Mouse (Mus musculus): ENCODE measurements around the gene Syngr1. TPM values are rescaled to one million over a fixed set of nuclear protein-coding genes. Genes with fewer than 3 reads are reported as not detected.
"Not testable (repeated sequence)": the region's sequence is repeated elsewhere in the genome, so short reads cannot be mapped to it uniquely, and the experiment has no call there.

Gene Syngr1
- polyA plus RNA-seq, 1 experiment from 2014 or later, result 11.2 TPM

DNA sequence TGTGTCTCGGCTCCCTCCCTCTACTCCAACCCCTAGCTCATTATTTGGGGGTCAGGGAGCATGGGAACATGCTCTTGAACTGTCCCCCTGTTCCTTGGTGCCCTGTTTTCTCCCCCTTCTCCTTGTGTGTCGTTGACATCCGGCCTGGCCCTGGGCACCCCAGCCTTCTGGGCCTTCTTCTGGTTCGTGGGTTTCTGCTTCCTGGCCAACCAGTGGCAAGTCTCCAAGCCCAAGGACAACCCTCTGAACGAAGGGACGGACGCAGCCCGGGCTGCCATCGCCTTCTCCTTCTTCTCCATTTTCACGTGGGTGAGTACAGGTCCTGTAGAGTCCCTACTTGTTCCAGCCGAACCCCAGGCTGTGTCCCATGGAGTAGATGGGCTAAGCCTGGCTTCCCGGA is 20.3 kb downstream of the Syngr1 start:
- H3K36me3 ChIP-seq, result no peaks in the 10 kb centered on the region
- H3K4me2 ChIP-seq, result no peak overlapping the region
- H3K9me3 ChIP-seq (replicated peaks), result no peaks in the 10 kb centered on the region
- H3K27me3 ChIP-seq, result no peaks in the 10 kb centered on the region
- no peak for ATAC-seq (replicated peaks; ENCODE audit: low FRiP score)
- WGBS, result 79% methylated on average over 12 of the region's 12 CpGs
- H3K4me1 ChIP-seq, result no peaks in the 10 kb centered on the region
- no peak overlapping the region for H3K9ac ChIP-seq
- no peak overlapping the region for H3K4me3 ChIP-seq (replicated peaks)
- no peak overlapping the region for H3K27ac ChIP-seq

GRCm38 (mm10) chr15:80112499-80112898 is 21.4 kb downstream of the Syngr1 start:
- no peaks in the 10 kb centered on the region for H3K27me3 ChIP-seq
- H3K27ac ChIP-seq, result no peak overlapping the region
- H3K9ac ChIP-seq, result no peak overlapping the region
- ATAC-seq (replicated peaks; ENCODE audit: low FRiP score), result no peak
- no peaks in the 10 kb centered on the region for H3K9me3 ChIP-seq (replicated peaks)
- WGBS, result 61% methylated on average over 2 of the region's 2 CpGs
- H3K36me3 ChIP-seq, result no peaks in the 10 kb centered on the region
- no peak overlapping the region for H3K4me2 ChIP-seq
- H3K4me3 ChIP-seq (replicated peaks), result no peak overlapping the region
- H3K4me1 ChIP-seq, result peaks cover 6% of the 10 kb centered on the region; the same call in 1 of the 2 replicates

DNA sequence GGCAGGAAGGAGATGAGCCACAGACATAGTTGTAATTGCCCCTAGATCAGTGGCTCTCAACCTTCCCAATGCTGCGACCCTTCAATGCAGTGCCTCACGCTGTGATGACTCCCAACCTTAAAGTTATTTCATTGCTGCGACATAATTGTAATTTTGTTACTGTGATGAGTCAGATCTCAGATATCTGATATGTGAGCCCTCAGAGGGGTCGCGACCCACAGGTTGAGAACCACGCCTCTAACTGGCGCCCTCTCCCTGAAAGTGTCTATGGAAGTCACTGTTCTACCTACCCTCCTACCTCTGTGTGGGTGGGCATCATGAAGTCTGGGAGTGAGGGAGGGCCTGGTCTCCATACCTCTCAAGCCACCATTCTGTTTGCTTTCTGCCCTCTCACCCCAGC is 23.3 kb downstream of the Syngr1 start:
- no peak for ATAC-seq (replicated peaks; ENCODE audit: low FRiP score)
- no peak overlapping the region for H3K4me2 ChIP-seq
- H3K36me3 ChIP-seq, result no peaks in the 10 kb centered on the region
- no peak overlapping the region for H3K9ac ChIP-seq
- WGBS, result 86% methylated on average over 7 of the region's 7 CpGs
- no peak overlapping the region for H3K4me3 ChIP-seq (replicated peaks)
- no peaks in the 10 kb centered on the region for H3K9me3 ChIP-seq (replicated peaks)
- H3K27me3 ChIP-seq, result no peaks in the 10 kb centered on the region
- H3K27ac ChIP-seq, result no peak overlapping the region
- peaks cover 6% of the 10 kb centered on the region; the same call in 1 of the 2 replicates for H3K4me1 ChIP-seq

- WGBS, result 67% methylated on average over 5 of the region's 5 CpGs
Observed at GRCm38 (mm10) chr15:80115256-80115655, 24.1 kb downstream of the Syngr1 start.

GRCm38 (mm10) chr15:80115866-80116794 is 25.0 kb downstream of the Syngr1 start:
- H3K9ac ChIP-seq, result no peak overlapping the region
- H3K4me1 ChIP-seq, result peaks cover 6% of the 10 kb centered on the region; the same call in 1 of the 2 replicates
- H3K27me3 ChIP-seq, result no peaks in the 10 kb centered on the region
- no peaks in the 10 kb centered on the region for H3K36me3 ChIP-seq
- no peaks in the 10 kb centered on the region for H3K9me3 ChIP-seq (replicated peaks)
- ATAC-seq (replicated peaks; ENCODE audit: low FRiP score), result 0 out of 2 replicates have a peak, but pooled peaks have one; percentile 27
- H3K4me3 ChIP-seq (replicated peaks), result no peak overlapping the region
- H3K4me2 ChIP-seq, result peak overlapping the region; percentile 25; the same call in 1 of the 2 replicates
- no peak overlapping the region for H3K27ac ChIP-seq
- WGBS, result 77% methylated on average over 13 of the region's 13 CpGs

More at GRCm38 (mm10) chr15:80115256-80115655, 24.1 kb downstream of the Syngr1 start:
- no peak for ATAC-seq (replicated peaks; ENCODE audit: low FRiP score)
- Histone ChIP-seq H3K4me2 (peak overlapping the region; percentile 25; the same call in 1 of the 2 replicates), H3K36me3 (no peaks in the 10 kb centered on the region), H3K9me3 (replicated peaks) (no peaks in the 10 kb centered on the region), H3K9ac (no peak overlapping the region), H3K27ac (no peak overlapping the region), H3K27me3 (no peaks in the 10 kb centered on the region), H3K4me3 (replicated peaks) (no peak overlapping the region), H3K4me1 (peaks cover 6% of the 10 kb centered on the region; the same call in 1 of the 2 replicates)

DNA sequence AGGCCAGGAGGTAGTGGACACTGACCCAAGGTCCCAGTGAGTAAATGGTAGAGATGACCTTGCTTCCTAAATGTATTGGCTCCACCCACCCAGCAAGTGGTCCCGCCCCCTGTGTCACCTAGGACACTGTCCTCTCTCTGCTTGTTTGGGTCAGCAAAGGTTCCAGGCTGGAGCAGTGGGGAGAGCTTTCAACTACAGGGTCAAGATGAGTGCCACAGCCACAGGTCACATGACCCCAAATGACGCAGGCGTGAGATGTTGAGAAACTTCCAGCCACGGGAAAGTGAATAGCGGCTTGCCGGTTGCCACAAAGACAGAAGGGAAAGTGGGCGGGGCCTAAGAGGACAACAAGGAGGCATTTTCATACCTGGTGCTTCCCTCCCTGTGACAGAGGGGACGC is 26.0 kb downstream of the Syngr1 start:
- Histone ChIP-seq H3K9me3 (replicated peaks) (no peaks in the 10 kb centered on the region), H3K4me2 (no peak overlapping the region), H3K27ac (no peak overlapping the region), H3K4me1 (peaks cover 6% of the 10 kb centered on the region; the same call in 1 of the 2 replicates), H3K9ac (no peak overlapping the region), H3K27me3 (no peaks in the 10 kb centered on the region), H3K4me3 (replicated peaks) (no peak overlapping the region), H3K36me3 (no peaks in the 10 kb centered on the region)
- WGBS, result 74% methylated on average over 8 of the region's 8 CpGs
- ATAC-seq (replicated peaks; ENCODE audit: low FRiP score), result no peak

GRCm38 (mm10) chr15:80119076-80119475 is 27.9 kb downstream of the Syngr1 start:
- Histone ChIP-seq H3K9ac (no peak overlapping the region), H3K27ac (no peak overlapping the region), H3K4me3 (replicated peaks) (no peak overlapping the region), H3K36me3 (no peaks in the 10 kb centered on the region), H3K9me3 (replicated peaks) (no peaks in the 10 kb centered on the region), H3K4me1 (peaks cover 6% of the 10 kb centered on the region; the same call in 1 of the 2 replicates), H3K27me3 (no peaks in the 10 kb centered on the region), H3K4me2 (no peak overlapping the region)
- WGBS, result 88% methylated on average over 6 of the region's 6 CpGs
- ATAC-seq (replicated peaks; ENCODE audit: low FRiP score), result no peak

- H3K27me3 ChIP-seq, result no peaks in the 10 kb centered on the region
- no peaks in the 10 kb centered on the region for H3K9me3 ChIP-seq (replicated peaks)
- no peaks in the 10 kb centered on the region for H3K36me3 ChIP-seq
- no peak overlapping the region for H3K4me3 ChIP-seq (replicated peaks)
- H3K4me2 ChIP-seq, result no peak overlapping the region
- no peak overlapping the region for H3K9ac ChIP-seq
- H3K27ac ChIP-seq, result no peak overlapping the region
- no peak for ATAC-seq (replicated peaks; ENCODE audit: low FRiP score)
- H3K4me1 ChIP-seq, result peaks cover 16% of the 10 kb centered on the region
- 95% methylated on average over 9 of the region's 9 CpGs for WGBS
Observed at GRCm38 (mm10) chr15:80121721-80122325, 30.7 kb downstream of the Syngr1 start.

DNA sequence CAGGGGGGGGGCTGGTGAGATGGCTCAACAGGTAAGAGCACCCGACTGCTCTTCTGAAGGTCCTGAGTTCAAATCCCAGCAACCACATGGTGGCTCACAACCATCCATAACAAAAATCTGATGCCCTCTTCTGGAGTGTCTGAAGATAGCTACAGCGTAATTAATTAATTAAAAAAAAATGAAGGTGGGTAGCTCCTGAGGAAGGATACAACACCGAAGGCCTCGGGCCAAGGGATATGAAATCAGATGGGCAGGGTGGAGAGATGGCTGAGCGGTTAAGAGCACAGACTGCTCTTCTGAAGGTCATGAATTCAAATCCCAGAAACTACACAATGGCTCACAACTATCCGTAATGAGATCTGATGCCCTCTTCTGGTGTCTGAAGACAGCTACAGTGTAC is 31.3 kb downstream of the Syngr1 start:
- H3K36me3 ChIP-seq; H3K4me2 ChIP-seq; H3K4me3 ChIP-seq (replicated peaks); ATAC-seq (replicated peaks; ENCODE audit: low FRiP score); H3K9me3 ChIP-seq (replicated peaks); H3K27ac ChIP-seq; H3K9ac ChIP-seq; H3K27me3 ChIP-seq: not testable (repeated sequence)
- 90% methylated on average over 6 of the region's 6 CpGs for WGBS
- H3K4me1 ChIP-seq, result peaks cover 13% of the 10 kb centered on the region

- Histone ChIP-seq H3K36me3 (no peaks in the 10 kb centered on the region), H3K9ac (no peak overlapping the region), H3K4me1 (peaks cover 13% of the 10 kb centered on the region), H3K4me2 (no peak overlapping the region), H3K27me3 (no peaks in the 10 kb centered on the region), H3K9me3 (replicated peaks) (no peaks in the 10 kb centered on the region), H3K27ac (peak overlapping the region; percentile 33), H3K4me3 (replicated peaks) (no peak overlapping the region)
- WGBS, result 79% methylated on average over 4 of the region's 4 CpGs
- ATAC-seq (replicated peaks; ENCODE audit: low FRiP score), result no peak
Observed at GRCm38 (mm10) chr15:80124651-80125050, 33.5 kb downstream of the Syngr1 start.

GRCm38 (mm10) chr15:80127191-80127590 is 36.1 kb downstream of the Syngr1 start:
- Histone ChIP-seq H3K4me2 (no peak overlapping the region), H3K4me3 (replicated peaks) (no peak overlapping the region), H3K9me3 (replicated peaks) (no peaks in the 10 kb centered on the region), H3K9ac (no peak overlapping the region), H3K4me1 (peaks cover 13% of the 10 kb centered on the region), H3K27me3 (no peaks in the 10 kb centered on the region), H3K27ac (no peak overlapping the region), H3K36me3 (no peaks in the 10 kb centered on the region)
- ATAC-seq (replicated peaks; ENCODE audit: low FRiP score), result no peak
- 57% methylated on average over 1 of the region's 1 CpGs for WGBS

- Histone ChIP-seq H3K9ac (no peak overlapping the region), H3K4me1 (peaks cover 27% of the 10 kb centered on the region), H3K27ac (no peak overlapping the region), H3K4me2 (no peak overlapping the region), H3K27me3 (no peaks in the 10 kb centered on the region), H3K4me3 (replicated peaks) (no peak overlapping the region), H3K9me3 (replicated peaks) (no peaks in the 10 kb centered on the region), H3K36me3 (no peaks in the 10 kb centered on the region)
- ATAC-seq (replicated peaks; ENCODE audit: low FRiP score), result no peak
- 94% methylated on average over 6 of the region's 6 CpGs for WGBS
Observed at GRCm38 (mm10) chr15:80129982-80130381, 38.8 kb downstream of the Syngr1 start.

Data from kidney, embryonic 15.5 days (tissue).